Mouse (Mus musculus) bone marrow macrophage, adult 2 months (primary cell): ENCODE results near the gene C730034F03Rik.

Experiments used
- CTCF ChIP-seq: IDR thresholded peaks from 2 replicates; pipeline ENCODE4 v1.5.1; 2012; ENCODE audit warnings: low read depth, mild to moderate bottlenecking, low read length, moderate library complexity
- POLR2A ChIP-seq: IDR thresholded peaks from 2 replicates; pipeline ENCODE4 v1.6.1; 2012; ENCODE audit warnings: mild to moderate bottlenecking, low read depth, low read length, borderline replicate concordance

- TF ChIP-seq CTCF (no peak), POLR2A (no peak)
These were observed 39.2 kb downstream of the C730034F03Rik start for GRCm38 (mm10) chr15:89468577-89468976.
